Mouse (Mus musculus): ENCODE measurements at regions not wholly inside any gene's neighbourhood (a gene's known extent, or its start where the extent isn't known, plus 50 kb on each side); places are given as distances from the start of the nearest gene placed in this dataset.

DNA sequence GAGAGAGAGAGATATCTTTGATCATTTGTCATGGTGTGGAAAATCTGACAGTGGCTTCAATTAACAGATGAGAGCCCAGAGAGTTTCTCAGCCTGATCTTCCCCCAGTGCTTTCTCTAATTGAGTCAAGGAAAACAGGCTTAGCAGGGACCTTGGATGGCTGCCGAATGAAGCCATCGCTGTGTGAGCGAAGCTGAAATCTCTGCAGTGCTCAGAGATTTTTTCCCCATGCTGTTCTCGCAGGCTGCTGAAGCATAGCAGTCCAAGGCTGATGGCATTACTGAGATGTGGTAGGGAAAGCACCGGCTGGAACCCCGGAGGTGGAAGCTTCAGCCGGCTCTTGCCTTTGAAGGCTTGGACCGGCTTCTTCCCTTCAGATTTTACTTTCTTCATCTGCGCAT, 455.1 kb downstream of the Slc4a3 start:
- no peak for TF ChIP-seq CTCF (IDR thresholded peaks at IDR 0.05; ENCODE audit: low read depth)
- no peak for TF ChIP-seq EP300 (optimal IDR thresholded peaks at IDR 0.05)

Data from stomach, postnatal 0 days (tissue).